Mouse (Mus musculus) heart, adult 2 months (tissue): ENCODE measurements at regions not wholly inside any gene's neighbourhood (a gene's known extent, or its start where the extent isn't known, plus 50 kb on each side); places are given as distances from the start of the nearest gene placed in this dataset.

Experiments used
- CTCF ChIP-seq: fragments of 200-600 bp; IDR thresholded peaks from 2 replicates; pipeline ENCODE4 v1.8.1; 2022; ENCODE audit warnings: antibody characterized with exemption, mild to moderate bottlenecking, moderate library complexity
- POLR2A ChIP-seq: fragments of 200-500 bp; IDR thresholded peaks from 2 replicates; pipeline ENCODE4 v1.6.1; 2011; ENCODE audit warnings: mild to moderate bottlenecking, low read depth, low read length, control low read depth; ENCODE audit not compliant: insufficient read depth

GRCm38 (mm10) chrX:159058931-159059330, 151.2 kb upstream of the Rps6ka3 start:
- TF ChIP-seq CTCF (no peak), POLR2A (no peak)
